Mouse (Mus musculus) gastrocnemius, adult 2 months (tissue): ENCODE data around the gene Phactr1. TPM values are rescaled to one million over a fixed set of nuclear protein-coding genes. Genes with fewer than 3 reads are reported as not detected.

ENCODE experiments used
- DNase-seq: peaks from one replicate; pipeline ENCODE4 v3.0.0; 2022
- H3K27ac ChIP-seq: fragments of 200-600 bp; 2 replicates; pipeline ENCODE4 v1.8.1; 2022; ENCODE audit warnings: mild to moderate bottlenecking
- H3K4me3 ChIP-seq: fragments of 200-600 bp; 2 replicates; pipeline ENCODE4 v1.8.1; 2022; ENCODE audit warnings: mild to moderate bottlenecking, moderate library complexity
- CTCF ChIP-seq: fragments of 200-600 bp; IDR thresholded peaks from 2 replicates; pipeline ENCODE4 v1.8.1; 2022; ENCODE audit warnings: antibody characterized with exemption, mild to moderate bottlenecking, moderate library complexity
- intact Hi-C: fragments of 180-260 bp; cut with DNase I; formaldehyde crosslinking; loops from one replicate; pipeline ENCODE4 v1.15.1; 2025
- total RNA-seq, 2 experiments: library from RNA; stranded (reverse); gene quantifications; 2 replicates each; pipeline ENCODE4 v1.2.3; 2021

The Phactr1 gene
- total RNA-seq, 2 experiments from 2014 or later: 1.5 to 2.1 TPM

- Histone ChIP-seq H3K27ac (no peak overlapping the region), H3K4me3 (no peak overlapping the region)
- intact Hi-C loops: no loop called here
- TF ChIP-seq CTCF: no peak
- DNase-seq: no peak
These were observed 307.6 kb downstream of the Phactr1 start for GRCm38 (mm10) chr13:42987931-42988579.

- no peak for TF ChIP-seq CTCF
- intact Hi-C loops: no loop called here
- no peak for DNase-seq
- Histone ChIP-seq H3K27ac (no peak overlapping the region), H3K4me3 (no peak overlapping the region)
These were observed 309.1 kb downstream of the Phactr1 start for GRCm38 (mm10) chr13:42989481-42989880.

GRCm38 (mm10) chr13:42990051-42990450, 309.6 kb downstream of the Phactr1 start:
- Histone ChIP-seq H3K4me3 (no peak overlapping the region), H3K27ac (no peak overlapping the region)
- DNase-seq: no peak
- intact Hi-C loops: no loop called here
- no peak for TF ChIP-seq CTCF

GRCm38 (mm10) chr13:42990493-42991111, 310.2 kb downstream of the Phactr1 start:
- Histone ChIP-seq H3K27ac (no peak overlapping the region), H3K4me3 (no peak overlapping the region)
- intact Hi-C loops: no loop called here
- no peak for DNase-seq
- TF ChIP-seq CTCF: no peak

GRCm38 (mm10) chr13:42991164-42991563, 310.7 kb downstream of the Phactr1 start:
- intact Hi-C loops: no loop called here

GRCm38 (mm10) chr13:42992306-42992705, 311.9 kb downstream of the Phactr1 start:
- no peak for DNase-seq
- TF ChIP-seq CTCF: no peak
- H3K4me3 ChIP-seq: no peak overlapping the region
- no peak overlapping the region for H3K27ac ChIP-seq
- intact Hi-C loops: no loop called here

More at GRCm38 (mm10) chr13:42991164-42991563, 310.7 kb downstream of the Phactr1 start:
- no peak for TF ChIP-seq CTCF
- no peak for DNase-seq
- no peak overlapping the region for H3K27ac ChIP-seq
- H3K4me3 ChIP-seq: no peak overlapping the region

- TF ChIP-seq CTCF: no peak
- Histone ChIP-seq H3K27ac (no peak overlapping the region), H3K4me3 (no peak overlapping the region)
- intact Hi-C loops: no loop called here
- DNase-seq: no peak
These were observed 313.9 kb downstream of the Phactr1 start for GRCm38 (mm10) chr13:42994276-42994675.

- H3K4me3 ChIP-seq: no peak overlapping the region
- no peak for DNase-seq
- H3K27ac ChIP-seq: no peak overlapping the region
- no peak for TF ChIP-seq CTCF
- intact Hi-C loops: no loop called here
These were observed 315.8 kb downstream of the Phactr1 start for GRCm38 (mm10) chr13:42996188-42996587.

- H3K4me3 ChIP-seq: no peak overlapping the region
- H3K27ac ChIP-seq: no peak overlapping the region
- intact Hi-C loops: no loop called here
- TF ChIP-seq CTCF: no peak
- DNase-seq: no peak
These were observed 318.9 kb downstream of the Phactr1 start for GRCm38 (mm10) chr13:42999287-42999686.

GRCm38 (mm10) chr13:43005131-43005579, 324.7 kb downstream of the Phactr1 start:
- no peak for TF ChIP-seq CTCF
- intact Hi-C loops: no loop called here
- Histone ChIP-seq H3K27ac (peak overlapping the region; percentile 59), H3K4me3 (no peak overlapping the region)
- DNase-seq: peak; percentile 32

- Histone ChIP-seq H3K4me3 (no peak overlapping the region), H3K27ac (no peak overlapping the region)
- no peak for DNase-seq
- intact Hi-C loops: no loop called here
- TF ChIP-seq CTCF: no peak
These were observed 328.0 kb downstream of the Phactr1 start for GRCm38 (mm10) chr13:43008466-43008865.

GRCm38 (mm10) chr13:43009596-43009995, 329.2 kb downstream of the Phactr1 start:
- no peak overlapping the region for H3K27ac ChIP-seq
- DNase-seq: no peak
- intact Hi-C loops: no loop called here

GRCm38 (mm10) chr13:43011516-43011915, 331.1 kb downstream of the Phactr1 start:
- TF ChIP-seq CTCF: no peak
- DNase-seq: no peak
- H3K27ac ChIP-seq: no peak overlapping the region
- intact Hi-C loops: no loop called here
- H3K4me3 ChIP-seq: no peak overlapping the region

More at GRCm38 (mm10) chr13:43009596-43009995, 329.2 kb downstream of the Phactr1 start:
- TF ChIP-seq CTCF: no peak
- no peak overlapping the region for H3K4me3 ChIP-seq

GRCm38 (mm10) chr13:43013984-43014383, 333.6 kb downstream of the Phactr1 start:
- no peak overlapping the region for H3K4me3 ChIP-seq
- intact Hi-C loops: no loop called here
- H3K27ac ChIP-seq: no peak overlapping the region
- TF ChIP-seq CTCF: no peak
- no peak for DNase-seq
